Mouse (Mus musculus): ENCODE results near the gene Fgfr2. TPM values are rescaled to one million over a fixed set of nuclear protein-coding genes. Genes with fewer than 3 reads are reported as not detected.

The Fgfr2 gene
- total and polyA plus RNA-seq, 2 experiments from 2014 or later: 17.1 to 47.6 TPM

DNA sequence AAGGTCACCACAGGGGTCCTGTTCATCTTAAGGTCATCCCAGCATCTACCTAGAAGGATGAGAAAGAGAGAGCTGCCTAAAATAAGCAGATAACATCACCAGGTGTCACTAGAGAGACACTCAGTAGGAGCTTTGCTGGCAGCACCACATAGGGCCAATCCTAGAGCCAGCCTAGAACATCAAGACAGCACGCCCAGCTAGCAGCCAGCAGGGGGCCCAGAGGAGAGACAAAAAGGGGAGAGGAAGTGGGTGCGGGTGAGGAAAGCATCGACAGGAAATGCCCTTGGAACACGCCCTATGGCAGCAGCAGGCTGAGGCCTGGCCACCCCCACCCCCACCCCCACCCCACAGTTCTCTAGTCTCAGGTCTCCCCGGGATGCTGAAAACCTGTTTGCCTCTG, 388.0 kb downstream of the Fgfr2 start:
- TF ChIP-seq CTCF (IDR thresholded peaks at IDR 0.05; ENCODE audit: low read depth): peak; percentile 33; the same call in 1 of the 2 replicates
- Histone ChIP-seq H3K9ac (no peak overlapping the region), H3K4me3 (ENCODE audit: low read depth, low read length) (no peak overlapping the region), H3K27ac (ENCODE audit: low read depth, low read length) (no peak overlapping the region), H3K9me3 (ENCODE audit: low read length) (no peaks in the 10 kb centered on the region), H3K4me1 (ENCODE audit: insufficient read depth) (peaks cover 21% of the 10 kb centered on the region; the same call in 1 of the 2 replicates), H3K4me2 (ENCODE audit: low read depth) (no peak overlapping the region), H3K36me3 (ENCODE audit: insufficient read depth) (no peaks in the 10 kb centered on the region), H3K27me3 (ENCODE audit: insufficient read depth, low read length) (no peaks in the 10 kb centered on the region)
- WGBS: 82% methylated on average over 5 of the region's 5 CpGs
- no peak for DNase-seq
- no peak for ATAC-seq

DNA sequence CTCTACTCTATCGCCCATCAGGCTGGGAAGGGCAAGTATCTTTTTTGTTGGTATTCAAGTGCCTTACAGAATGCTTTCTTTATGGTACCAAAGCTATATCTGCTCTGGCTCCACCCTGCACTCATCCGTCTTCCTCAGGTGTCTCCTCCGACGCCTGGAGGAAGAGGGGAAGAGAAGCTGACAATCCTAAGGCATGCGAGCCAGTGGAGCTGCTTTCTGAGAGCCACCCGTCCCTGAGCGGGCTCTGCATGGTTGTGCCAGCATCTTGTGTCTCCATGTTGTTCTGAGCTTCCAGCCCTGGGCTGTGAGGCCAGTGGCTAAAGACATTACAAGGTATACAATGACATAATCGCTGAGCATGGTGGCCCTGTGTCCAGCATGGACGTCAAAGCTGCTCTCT, 388.9 kb downstream of the Fgfr2 start:
- WGBS: 79% methylated on average over 9 of the region's 9 CpGs
- no peak overlapping the region for H3K9ac ChIP-seq
- H3K27ac ChIP-seq (ENCODE audit: low read depth, low read length): no peak overlapping the region
- H3K36me3 ChIP-seq (ENCODE audit: insufficient read depth): no peaks in the 10 kb centered on the region
- H3K4me2 ChIP-seq (ENCODE audit: low read depth): no peak overlapping the region
- H3K4me3 ChIP-seq (ENCODE audit: low read depth, low read length): no peak overlapping the region
- DNase-seq: no peak
- H3K4me1 ChIP-seq (ENCODE audit: insufficient read depth): peaks cover 22% of the 10 kb centered on the region; the same call in 1 of the 2 replicates
- H3K27me3 ChIP-seq (ENCODE audit: insufficient read depth, low read length): no peaks in the 10 kb centered on the region
- TF ChIP-seq CTCF (IDR thresholded peaks at IDR 0.05; ENCODE audit: low read depth): no peak
- H3K9me3 ChIP-seq (ENCODE audit: low read length): no peaks in the 10 kb centered on the region
- ATAC-seq: no peak

DNA sequence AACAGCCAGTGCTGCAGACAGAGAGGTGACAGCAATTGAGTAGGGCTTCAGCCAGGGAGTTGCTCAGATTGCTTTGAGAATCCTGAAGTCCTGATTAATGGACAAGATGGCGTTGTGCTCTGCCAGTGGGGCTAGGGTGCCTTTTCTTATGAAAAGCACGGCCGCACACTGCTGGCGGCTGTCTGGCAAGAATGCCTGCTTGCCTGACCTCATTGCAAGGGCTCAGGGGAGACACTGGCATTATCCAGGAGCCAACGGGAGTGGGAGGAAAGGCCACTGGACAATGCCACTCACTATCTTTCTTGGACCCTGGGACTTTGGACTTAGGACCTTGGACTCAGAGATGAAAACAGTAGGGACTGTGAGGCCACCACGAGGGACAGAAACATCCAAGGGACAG, 389.6 kb downstream of the Fgfr2 start:
- 17% methylated on average over 6 of the region's 6 CpGs for WGBS
- DNase-seq: no peak
- ATAC-seq: no peak
- Histone ChIP-seq H3K36me3 (ENCODE audit: insufficient read depth) (no peaks in the 10 kb centered on the region), H3K4me1 (ENCODE audit: insufficient read depth) (peaks cover 22% of the 10 kb centered on the region; the same call in 1 of the 2 replicates), H3K27ac (ENCODE audit: low read depth, low read length) (peak overlapping the region; percentile 29; the same call in 1 of the 2 replicates), H3K9me3 (ENCODE audit: low read length) (no peaks in the 10 kb centered on the region), H3K27me3 (ENCODE audit: insufficient read depth, low read length) (no peaks in the 10 kb centered on the region), H3K9ac (no peak overlapping the region), H3K4me3 (ENCODE audit: low read depth, low read length) (no peak overlapping the region), H3K4me2 (ENCODE audit: low read depth) (no peak overlapping the region)
- no peak for TF ChIP-seq CTCF (IDR thresholded peaks at IDR 0.05; ENCODE audit: low read depth)

DNA sequence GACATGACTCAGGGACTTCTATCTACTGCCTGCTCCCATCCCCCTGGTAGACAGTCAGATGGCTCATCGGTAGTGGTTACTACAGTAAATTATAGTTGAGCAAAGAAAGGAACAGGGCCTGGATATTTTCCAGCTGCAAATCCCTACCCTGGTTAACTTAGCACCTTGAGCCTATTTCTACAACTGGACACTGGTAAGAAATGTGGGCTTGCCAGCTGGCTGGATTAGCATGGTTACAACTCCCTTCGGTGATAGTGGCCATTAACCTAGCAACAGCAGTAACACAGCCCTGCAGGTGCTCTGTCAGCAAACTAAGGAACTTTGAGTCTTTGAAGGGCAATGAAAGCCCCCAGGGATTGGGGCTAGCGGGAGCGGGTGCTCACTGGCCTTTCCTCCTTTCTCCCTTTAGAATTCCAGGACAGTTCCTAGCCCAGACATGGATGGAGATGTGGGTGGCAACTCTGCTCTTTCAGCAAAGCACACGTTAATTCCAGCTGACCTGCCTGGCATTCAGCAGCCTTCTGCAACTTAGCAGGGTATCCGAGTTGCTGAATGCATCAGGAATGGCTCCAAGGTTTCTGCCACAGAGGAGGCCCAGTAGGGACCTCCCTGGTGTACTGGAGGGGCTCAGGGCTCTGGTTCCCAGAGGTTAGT, 390.9 kb downstream of the Fgfr2 start:
- Histone ChIP-seq H3K36me3 (ENCODE audit: insufficient read depth) (no peaks in the 10 kb centered on the region), H3K9me3 (ENCODE audit: low read length) (no peaks in the 10 kb centered on the region), H3K4me3 (ENCODE audit: low read depth, low read length) (no peak overlapping the region), H3K4me1 (ENCODE audit: insufficient read depth) (peaks cover 22% of the 10 kb centered on the region; the same call in 1 of the 2 replicates), H3K27me3 (ENCODE audit: insufficient read depth, low read length) (no peaks in the 10 kb centered on the region), H3K4me2 (ENCODE audit: low read depth) (no peak overlapping the region), H3K9ac (no peak overlapping the region), H3K27ac (ENCODE audit: low read depth, low read length) (peak overlapping the region; percentile 35; the same call in 1 of the 2 replicates)
- ATAC-seq (peak; percentile 28; the same call in 1 of the 2 replicates), DNase-seq (no peak)
- WGBS: 15% methylated on average over 6 of the region's 6 CpGs
- TF ChIP-seq CTCF (IDR thresholded peaks at IDR 0.05; ENCODE audit: low read depth): no peak

DNA sequence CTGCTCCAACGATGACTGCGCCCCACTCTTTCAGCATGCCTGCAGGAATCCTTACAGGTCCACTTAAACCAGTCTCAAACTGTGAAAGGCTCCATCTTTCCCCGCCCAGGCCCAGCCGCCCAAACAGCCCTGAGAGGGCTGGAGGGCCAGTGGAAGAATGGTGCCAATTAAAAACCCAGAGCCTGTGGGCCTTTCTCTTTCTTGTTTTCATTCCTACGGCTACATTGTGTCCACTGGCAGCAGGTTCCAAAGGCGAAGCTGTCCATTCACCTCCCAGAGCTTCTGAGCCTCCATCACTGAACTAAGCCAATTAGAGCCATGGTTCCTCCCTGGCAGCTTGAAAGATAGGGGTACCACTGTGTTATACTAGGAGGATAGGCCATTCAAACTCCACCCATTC, 391.6 kb downstream of the Fgfr2 start:
- ATAC-seq (peak; percentile 50; the same call in 1 of the 2 replicates), DNase-seq (no peak)
- H3K27ac ChIP-seq (ENCODE audit: low read depth, low read length): peak overlapping the region; percentile 50; the same call in 1 of the 2 replicates
- no peaks in the 10 kb centered on the region for H3K36me3 ChIP-seq (ENCODE audit: insufficient read depth)
- TF ChIP-seq CTCF (IDR thresholded peaks at IDR 0.05; ENCODE audit: low read depth): no peak
- no peaks in the 10 kb centered on the region for H3K27me3 ChIP-seq (ENCODE audit: insufficient read depth, low read length)
- H3K9ac ChIP-seq: no peak overlapping the region
- H3K4me3 ChIP-seq (ENCODE audit: low read depth, low read length): no peak overlapping the region
- no peak overlapping the region for H3K4me2 ChIP-seq (ENCODE audit: low read depth)
- 18% methylated on average over 6 of the region's 6 CpGs for WGBS
- no peaks in the 10 kb centered on the region for H3K9me3 ChIP-seq (ENCODE audit: low read length)
- H3K4me1 ChIP-seq (ENCODE audit: insufficient read depth): peaks cover 22% of the 10 kb centered on the region; the same call in 1 of the 2 replicates

DNA sequence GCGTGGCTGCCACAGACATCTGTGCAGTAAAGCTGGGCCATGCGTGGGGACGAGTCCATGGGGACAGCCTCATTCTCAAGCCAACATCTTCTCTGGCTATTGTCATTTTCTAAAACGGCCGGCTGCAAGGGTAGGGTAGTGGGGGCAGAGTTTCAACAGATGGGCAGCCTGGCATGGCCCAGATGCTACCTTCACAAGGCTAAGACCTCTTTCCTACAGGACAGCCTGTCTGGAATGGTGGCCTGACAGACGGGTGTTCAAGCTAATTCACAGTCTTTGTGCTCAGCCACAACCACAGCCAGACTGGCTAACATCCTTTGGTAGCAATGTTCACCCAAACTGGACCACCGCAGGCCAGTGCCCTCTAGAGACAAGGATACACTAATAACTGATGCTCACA, 392.6 kb downstream of the Fgfr2 start:
- peak overlapping the region; percentile 50; the same call in 1 of the 2 replicates for H3K27ac ChIP-seq (ENCODE audit: low read depth, low read length)
- H3K4me2 ChIP-seq (ENCODE audit: low read depth): no peak overlapping the region
- DNase-seq: no peak
- no peak overlapping the region for H3K4me3 ChIP-seq (ENCODE audit: low read depth, low read length)
- H3K4me1 ChIP-seq (ENCODE audit: insufficient read depth): peaks cover 22% of the 10 kb centered on the region; the same call in 1 of the 2 replicates
- H3K27me3 ChIP-seq (ENCODE audit: insufficient read depth, low read length): no peaks in the 10 kb centered on the region
- no peak for TF ChIP-seq CTCF (IDR thresholded peaks at IDR 0.05; ENCODE audit: low read depth)
- no peaks in the 10 kb centered on the region for H3K36me3 ChIP-seq (ENCODE audit: insufficient read depth)
- no peaks in the 10 kb centered on the region for H3K9me3 ChIP-seq (ENCODE audit: low read length)
- 40% methylated on average over 7 of the region's 7 CpGs for WGBS
- no peak overlapping the region for H3K9ac ChIP-seq
- no peak for ATAC-seq

DNA sequence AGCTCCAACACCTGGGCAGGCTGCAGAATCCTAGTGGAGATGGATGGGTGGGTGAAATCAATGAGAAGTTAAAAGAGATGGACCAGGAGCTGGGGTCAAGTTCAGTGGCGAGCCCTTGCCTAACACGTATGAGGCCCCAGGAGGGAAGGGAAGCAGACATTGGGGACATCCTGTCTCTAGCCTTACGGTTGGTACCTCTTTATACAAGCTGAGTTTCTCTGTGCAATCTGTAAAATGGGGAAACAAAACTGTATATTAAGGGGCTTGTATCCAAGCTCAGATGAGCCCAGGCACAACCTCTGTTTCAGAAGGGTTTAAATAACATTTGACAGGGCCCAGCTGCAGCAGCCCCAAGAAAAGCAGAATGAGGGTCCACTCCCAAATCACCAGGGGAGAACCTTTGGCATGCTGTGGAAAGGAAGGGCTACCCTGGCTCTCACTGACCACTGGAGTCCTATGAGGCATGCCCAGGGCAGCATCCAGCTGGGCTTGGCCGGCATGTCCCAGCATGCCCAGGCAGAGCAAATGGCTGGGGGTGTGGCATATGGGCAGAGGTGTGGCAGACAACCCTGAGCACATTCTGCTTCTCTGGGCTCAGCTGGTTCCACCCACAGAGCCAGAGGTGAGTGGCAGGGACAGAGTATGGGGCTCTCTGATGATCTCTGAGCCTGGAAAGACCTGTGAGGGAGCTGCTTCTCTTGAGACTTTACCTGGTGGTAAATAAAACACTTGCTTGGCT, 393.9 kb downstream of the Fgfr2 start:
- ATAC-seq: no peak
- H3K4me3 ChIP-seq (ENCODE audit: low read depth, low read length): no peak overlapping the region
- H3K27me3 ChIP-seq (ENCODE audit: insufficient read depth, low read length): no peaks in the 10 kb centered on the region
- no peak overlapping the region for H3K4me2 ChIP-seq (ENCODE audit: low read depth)
- no peak for DNase-seq
- WGBS: 79% methylated on average over 4 of the region's 4 CpGs
- H3K9me3 ChIP-seq (ENCODE audit: low read length): no peaks in the 10 kb centered on the region
- TF ChIP-seq CTCF (IDR thresholded peaks at IDR 0.05; ENCODE audit: low read depth): no peak
- peaks cover 22% of the 10 kb centered on the region; the same call in 1 of the 2 replicates for H3K4me1 ChIP-seq (ENCODE audit: insufficient read depth)
- H3K9ac ChIP-seq: no peak overlapping the region
- no peak overlapping the region for H3K27ac ChIP-seq (ENCODE audit: low read depth, low read length)
- H3K36me3 ChIP-seq (ENCODE audit: insufficient read depth): no peaks in the 10 kb centered on the region

Data from forebrain, postnatal 0 days (tissue).